Mouse (Mus musculus) activated CD4-positive, CD25-positive, alpha-beta regulatory T cell, adult 9 weeks (primary cell): ENCODE measurements around the gene Prb1. TPM values are rescaled to one million over a fixed set of nuclear protein-coding genes. Genes with fewer than 3 reads are reported as not detected.

ENCODE experiments used
- polyA plus RNA-seq: library from polyadenylated mRNA; unstranded; fragments of 100-300 nt; shearing (Covaris generic); gene quantifications from one replicate; pipeline ENCODE4 v1.2.1, GENCODE M21; 2017

Prb1 gene
- not detected for polyA plus RNA-seq

DNA sequence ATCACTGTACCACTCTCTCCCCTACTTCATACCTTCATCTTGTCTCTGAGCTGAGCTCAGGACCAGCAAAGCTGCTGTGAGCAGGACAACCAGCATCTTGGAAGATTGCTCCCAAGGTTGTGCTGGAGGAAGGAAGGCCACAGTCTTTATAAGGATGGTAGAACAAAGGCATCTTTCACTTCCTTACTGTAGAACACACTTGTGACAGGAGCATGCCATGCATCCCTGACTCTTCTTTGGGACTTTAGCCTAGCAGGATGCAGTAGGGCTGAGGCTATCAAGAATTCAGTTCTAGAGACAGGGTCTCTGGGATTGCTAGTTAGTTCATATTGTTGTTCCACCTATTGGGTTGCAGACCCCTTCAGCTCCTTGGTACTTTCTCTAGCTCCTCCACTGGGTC, at the start of gene Prb1:
TSS of gene Prb1 (minus strand) at position 101 of the 400 bp plus-strand sequence.

Other genes with a start within 250 kb of the Prb1 start
- not detected for gene Prpmp5, start 104.2 kb upstream of the Prb1 start, polyA plus RNA-seq
- not detected for gene Gm8882, start 153.6 kb upstream of the Prb1 start, polyA plus RNA-seq